Mouse (Mus musculus): ENCODE results near the gene Dlx4. TPM values are rescaled to one million over a fixed set of nuclear protein-coding genes. Genes with fewer than 3 reads are reported as not detected.

Dlx4 gene
- total and polyA plus RNA-seq, 3 experiments, result 0.04 TPM; not detected in 2

GRCm38 (mm10) chr11:95126272-95127245 is 19.5 kb downstream of the Dlx4 start:
- Histone ChIP-seq H3K4me3 (no peak overlapping the region), H3K4me1 (ENCODE audit: control insufficient read depth, insufficient read depth, low read length) (no peaks in the 10 kb centered on the region), H3K79me2 (replicated peaks; ENCODE audit: control insufficient read depth, insufficient read depth, low read length) (no peaks in the 10 kb centered on the region), H3K27ac (no peak overlapping the region), H3K9ac (ENCODE audit: low read depth, low read length) (no peak overlapping the region), H3K36me3 (ENCODE audit: control insufficient read depth, insufficient read depth, low read length) (no peaks in the 10 kb centered on the region), H3K27me3 (ENCODE audit: control insufficient read depth, insufficient read depth, low read length) (peaks cover 18% of the 10 kb centered on the region)
- intact Hi-C loops (cut with DNase I), result no loop called here
- DNase-seq, result peak in 1 of 2 experiments; percentile 11
- TF ChIP-seq POLR2A (IDR thresholded peaks at IDR 0.05; ENCODE audit: insufficient read depth, low read depth, low read length), result no peak
- no peak for TF ChIP-seq CTCF (IDR thresholded peaks at IDR 0.05)
- no peak for TF ChIP-seq EP300 (IDR thresholded peaks at IDR 0.05; ENCODE audit: insufficient read depth, low read depth, low read length)
- WGBS, result 6% methylated on average over 20 of the region's 20 CpGs

GRCm38 (mm10) chr11:95125366-95125948 is 20.6 kb downstream of the Dlx4 start:
- Histone ChIP-seq H3K36me3 (ENCODE audit: control insufficient read depth, insufficient read depth, low read length) (no peaks in the 10 kb centered on the region), H3K27ac (no peak overlapping the region), H3K79me2 (replicated peaks; ENCODE audit: control insufficient read depth, insufficient read depth, low read length) (no peaks in the 10 kb centered on the region), H3K9ac (ENCODE audit: low read depth, low read length) (no peak overlapping the region), H3K4me3 (no peak overlapping the region), H3K27me3 (ENCODE audit: control insufficient read depth, insufficient read depth, low read length) (peaks cover 22% of the 10 kb centered on the region), H3K4me1 (ENCODE audit: control insufficient read depth, insufficient read depth, low read length) (no peaks in the 10 kb centered on the region)
- WGBS, result 54% methylated on average over 7 of the region's 7 CpGs
- no peak for TF ChIP-seq POLR2A (IDR thresholded peaks at IDR 0.05; ENCODE audit: insufficient read depth, low read depth, low read length)
- TF ChIP-seq EP300 (IDR thresholded peaks at IDR 0.05; ENCODE audit: insufficient read depth, low read depth, low read length), result no peak
- TF ChIP-seq CTCF (IDR thresholded peaks at IDR 0.05), result no peak
- intact Hi-C loops (cut with DNase I), result no loop called here
- DNase-seq, result no peak

GRCm38 (mm10) chr11:95122100-95122489 is 24.0 kb downstream of the Dlx4 start:
- H3K27me3 ChIP-seq (ENCODE audit: control insufficient read depth, insufficient read depth, low read length), result peaks cover 30% of the 10 kb centered on the region
- intact Hi-C loops (cut with DNase I), result no loop called here

GRCm38 (mm10) chr11:95121161-95122099 is 24.6 kb downstream of the Dlx4 start:
- no peaks in the 10 kb centered on the region for H3K36me3 ChIP-seq (ENCODE audit: control insufficient read depth, insufficient read depth, low read length)
- H3K27me3 ChIP-seq (ENCODE audit: control insufficient read depth, insufficient read depth, low read length), result peaks cover 28% of the 10 kb centered on the region
- no peak overlapping the region for H3K9ac ChIP-seq (ENCODE audit: low read depth, low read length)
- DNase-seq, result peak in 1 of 2 experiments; percentile 42
- H3K79me2 ChIP-seq (replicated peaks; ENCODE audit: control insufficient read depth, insufficient read depth, low read length), result no peaks in the 10 kb centered on the region
- intact Hi-C loops (cut with DNase I), result no loop called here
- no peak for TF ChIP-seq EP300 (IDR thresholded peaks at IDR 0.05; ENCODE audit: insufficient read depth, low read depth, low read length)
- peaks cover 1% of the 10 kb centered on the region; the same call in 1 of the 2 replicates for H3K4me1 ChIP-seq (ENCODE audit: control insufficient read depth, insufficient read depth, low read length)
- peak overlapping the region; percentile 38 for H3K4me3 ChIP-seq
- H3K27ac ChIP-seq, result no peak overlapping the region
- WGBS, result 5% methylated on average over 63 of the region's 63 CpGs

More at GRCm38 (mm10) chr11:95122100-95122489, 24.0 kb downstream of the Dlx4 start:
- H3K4me3 ChIP-seq, result no peak overlapping the region
- no peak for DNase-seq
- H3K79me2 ChIP-seq (replicated peaks; ENCODE audit: control insufficient read depth, insufficient read depth, low read length), result no peaks in the 10 kb centered on the region
- peaks cover under 1% of the 10 kb centered on the region; the same call in 1 of the 2 replicates for H3K4me1 ChIP-seq (ENCODE audit: control insufficient read depth, insufficient read depth, low read length)
- TF ChIP-seq EP300 (IDR thresholded peaks at IDR 0.05; ENCODE audit: insufficient read depth, low read depth, low read length) (no peak), CTCF (IDR thresholded peaks at IDR 0.05) (no peak), POLR2A (IDR thresholded peaks at IDR 0.05; ENCODE audit: insufficient read depth, low read depth, low read length) (no peak)
- no peak overlapping the region for H3K27ac ChIP-seq
- 63% methylated on average over 6 of the region's 6 CpGs for whole genome bisulfite sequencing
- H3K9ac ChIP-seq (ENCODE audit: low read depth, low read length), result no peak overlapping the region
- no peaks in the 10 kb centered on the region for H3K36me3 ChIP-seq (ENCODE audit: control insufficient read depth, insufficient read depth, low read length)

GRCm38 (mm10) chr11:95120633-95121020 is 25.4 kb downstream of the Dlx4 start:
- WGBS, result 3% methylated on average over 21 of the region's 21 CpGs

More at GRCm38 (mm10) chr11:95120633-95121020, 25.4 kb downstream of the Dlx4 start:
- Histone ChIP-seq H3K4me3 (no peak overlapping the region), H3K27ac (no peak overlapping the region), H3K27me3 (ENCODE audit: control insufficient read depth, insufficient read depth, low read length) (peaks cover 28% of the 10 kb centered on the region), H3K9ac (ENCODE audit: low read depth, low read length) (no peak overlapping the region), H3K4me1 (ENCODE audit: control insufficient read depth, insufficient read depth, low read length) (peaks cover 1% of the 10 kb centered on the region; the same call in 1 of the 2 replicates), H3K36me3 (ENCODE audit: control insufficient read depth, insufficient read depth, low read length) (no peaks in the 10 kb centered on the region), H3K79me2 (replicated peaks; ENCODE audit: control insufficient read depth, insufficient read depth, low read length) (no peaks in the 10 kb centered on the region)
- DNase-seq, result no peak
- TF ChIP-seq POLR2A (IDR thresholded peaks at IDR 0.05; ENCODE audit: insufficient read depth, low read depth, low read length), result no peak
- intact Hi-C loops (cut with DNase I), result no loop called here

All from heart, adult 2 months (tissue).